9 mouse cellular contexts compared by ENCODE assay signal in the genomic region with DNA sequence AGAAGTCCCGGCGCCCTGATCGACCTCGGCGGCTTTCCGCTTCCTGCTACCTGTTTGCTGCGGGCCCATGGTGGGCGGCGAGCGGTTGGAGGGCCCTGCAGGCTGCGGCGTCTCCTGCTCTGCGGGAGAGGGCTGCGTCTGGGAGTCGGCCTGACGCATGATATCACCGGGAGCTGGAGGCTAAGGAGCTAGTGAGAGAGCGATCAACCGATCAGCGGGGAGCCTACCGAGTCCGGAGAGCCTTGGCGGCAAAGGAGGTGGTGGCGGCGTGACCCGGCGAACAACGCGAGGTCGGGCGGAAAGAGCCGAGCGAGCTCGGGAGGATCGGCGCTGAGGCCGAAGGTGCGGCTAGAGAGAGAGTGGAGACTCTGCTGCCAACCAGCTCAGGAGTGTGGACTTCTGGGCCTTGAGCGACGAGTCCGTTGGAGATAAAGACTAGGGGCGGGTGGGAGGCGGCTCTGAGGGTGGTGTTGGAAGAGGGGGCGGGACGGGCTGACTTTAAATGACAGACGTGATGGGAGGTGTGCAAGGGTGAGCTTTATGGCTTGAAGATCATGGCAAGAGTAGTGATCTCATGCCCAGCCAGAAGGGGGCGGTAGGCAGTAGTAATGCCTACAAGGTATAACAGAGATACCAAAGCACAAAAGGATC. TPM values are rescaled to one million over a fixed set of nuclear protein-coding genes. Genes with fewer than 3 reads are reported as not detected.
DNase-seq lines count a peak whose midpoint lies in the region; ATAC-seq and TF ChIP-seq lines count a peak whose summit lies in the region.
"Had no signal": no experiment of that assay in that cellular context is flagged by ENCODE, and none has a peak within 500 bp of the region (broad histone marks: within the 10 kb centered on the region; RNA-seq: fewer than 3 reads in every experiment).

Gene Dcaf12l1, minus strand, starts transcription at position 437 of the 651 bp plus-strand sequence.

- peak within 1 kb of the TSS; percentile 64 for H3K9ac ChIP-seq in forebrain, embryonic 15.5 days (replicated peaks)
- peak within 1 kb of the TSS; percentile 57 for H3K9ac ChIP-seq in liver, postnatal 0 days (replicated peaks)

- no peaks in the 10 kb centered on the region for H3K9me3 ChIP-seq in E14TG2a.4 (ENCODE audit: low read length)
- no peaks in the 10 kb centered on the region for H3K9me3 ChIP-seq in forebrain, embryonic 15.5 days
- H3K9me3 ChIP-seq in liver, postnatal 0 days (ENCODE audit: low read length): no peaks in the 10 kb centered on the region

- H3K36me3 ChIP-seq in E14TG2a.4 (ENCODE audit: insufficient read depth, low read length): no peaks in the 10 kb centered on the region
- H3K36me3 ChIP-seq in forebrain, embryonic 15.5 days: no peaks in the 10 kb centered on the region
- no peaks in the 10 kb centered on the region for H3K36me3 ChIP-seq in liver, postnatal 0 days (replicated peaks; ENCODE audit: insufficient read depth, low read length)

- DNase-seq in cerebellum, adult 11 months: peak; percentile 70
- peak; percentile 65 for DNase-seq in heart, postnatal 4 days
- DNase-seq in layer of hippocampus, adult 8-10 months (ENCODE audit: low spot score in 2 of 2): peak; percentile 28 to 65
- DNase-seq in liver, postnatal 0 days: peak; percentile 46
- DNase-seq in ovary, postnatal 10 days (ENCODE audit: low spot score): peak; percentile 40
- peak; percentile 46 for DNase-seq in urinary bladder, adult 2 months (ENCODE audit: low spot score)

- H3K27me3 ChIP-seq in E14TG2a.4 (ENCODE audit: insufficient read depth, low read length): peaks cover 8% of the 10 kb centered on the region
- H3K27me3 ChIP-seq in forebrain, embryonic 15.5 days: no peaks in the 10 kb centered on the region
- no peaks in the 10 kb centered on the region for H3K27me3 ChIP-seq in liver, postnatal 0 days (ENCODE audit: insufficient read depth, low read length)
- H3K27me3 ChIP-seq: CH12.LX had no signal

- TF ChIP-seq EP300 in liver, postnatal 0 days (IDR thresholded peaks at IDR 0.05; ENCODE audit: low read depth): no peak

- H3K4me3 ChIP-seq in E14TG2a.4 (replicated peaks; ENCODE audit: low read length): peak within 1 kb of the TSS; percentile 77
- peak within 1 kb of the TSS; percentile 55 for H3K4me3 ChIP-seq in forebrain, embryonic 15.5 days
- peak within 1 kb of the TSS; percentile 34 for H3K4me3 ChIP-seq in liver, postnatal 0 days (ENCODE audit: low read depth, low read length)

- no peak within 1 kb of the TSS for H3K27ac ChIP-seq in forebrain, embryonic 15.5 days (replicated peaks)
- H3K27ac ChIP-seq in liver, postnatal 0 days (ENCODE audit: low read depth): no peak within 1 kb of the TSS

- peak; percentile 24 for TF ChIP-seq CTCF in E14TG2a.4 (conservative IDR thresholded peaks at IDR 0.05; ENCODE audit: low read length)
- peak; percentile 41 for TF ChIP-seq CTCF in liver, postnatal 0 days (IDR thresholded peaks at IDR 0.05; ENCODE audit: low read depth)

- WGBS in forebrain, embryonic 15.5 days: 29% methylated on average over 47 of the region's 47 CpGs
- WGBS in liver, postnatal 0 days (ENCODE audit: insufficient replicate concordance): 21% methylated on average over 44 of the region's 47 CpGs

- H3K4me1 ChIP-seq in E14TG2a.4 (replicated peaks; ENCODE audit: low read depth, low read length): peaks cover 6% of the 10 kb centered on the region
- 0 out of 2 replicates have a peak, but pooled peaks cover 4% of the 10 kb centered on the region for H3K4me1 ChIP-seq in forebrain, embryonic 15.5 days
- H3K4me1 ChIP-seq in liver, postnatal 0 days (ENCODE audit: insufficient read depth): no peaks in the 10 kb centered on the region

- ATAC-seq in forebrain, embryonic 15.5 days (replicated peaks): peak; percentile 93
- peak; percentile 95 for ATAC-seq in liver, postnatal 0 days

- peak within 1 kb of the TSS; percentile 68 for H3K4me2 ChIP-seq in forebrain, embryonic 15.5 days (replicated peaks)
- peak within 1 kb of the TSS; percentile 68 for H3K4me2 ChIP-seq in liver, postnatal 0 days (ENCODE audit: low read depth, low read length)

RNA-seq across cellular contexts. Expression of gene Dcaf12l1, which starts in this region (rescaled TPM):
- 9.0 and 10.5 TPM in 2 replicates for polyA plus RNA-seq in forebrain, embryonic 15.5 days (2015; fragmentation: Nextera tagmentation; extraction: Ambion mirVana)
- total RNA-seq in heart, postnatal 4 days (2021): 1 to 10 TPM; 3.3 to 4.3 TPM
- total RNA-seq in layer of hippocampus, adult 8-10 months (2022): 10 to 100 TPM; 37.1 to 43.2 (median 41.5) TPM
- polyA plus RNA-seq in liver, postnatal 0 days (2015; fragmentation: Nextera tagmentation; extraction: Ambion mirVana): 1.1 and 1.2 TPM in 2 replicates
- polyA plus RNA-seq in urinary bladder, adult 2 months (2012; rRNA removed): 7.9 and 8.4 TPM in 2 replicates
- total RNA-seq: CH12.LX had no signal

Comparison
In these comparisons a context has a peak if more than half of its experiments do, and no peak if none do; other contexts are left out.
1. RNA of gene Dcaf12l1 (total RNA-seq): 37.1 to 43.2 TPM in layer of hippocampus, adult 8-10 months; 3.3 to 4.3 TPM in heart, postnatal 4 days; every median in the first group is over 4 times any median in the second.
2. Peak in every context shown above with its lines, with median percentiles within 50 percentile points of each other: H3K4me3 ChIP-seq and DNase-seq.